Mouse (Mus musculus) skeletal muscle tissue, adult 2 months (tissue): Measurements from ENCODE around the gene Acap1.
"Not testable (repeated sequence)": the region's sequence is repeated elsewhere in the genome, so short reads cannot be mapped to it uniquely, and the experiment has no call there.

ENCODE experiments used
- DNase-seq: peaks from one replicate; pipeline ENCODE4 v3.0.0-alpha.2; 2012; ENCODE audit warnings: low read depth, low spot score

The Acap1 gene

GRCm38 (mm10) chr11:69921114-69922011 lies 26.0 kb upstream of the Acap1 start, which contains the start of gene Eif5a:
Gene Eif5a (minus strand): TSS chr11:69921958.
- DNase-seq = peak; percentile 100

- peak; percentile 57 for DNase-seq
These were observed 25.1 kb upstream of the Acap1 start for GRCm38 (mm10) chr11:69920266-69921031.

- DNase-seq = peak; percentile 86
These were observed 24.4 kb upstream of the Acap1 start for GRCm38 (mm10) chr11:69919661-69920265.

GRCm38 (mm10) chr11:69919053-69919452 lies 23.7 kb upstream of the Acap1 start:
- no peak for DNase-seq

GRCm38 (mm10) chr11:69918118-69918517 lies 22.8 kb upstream of the Acap1 start:
- DNase-seq = no peak

GRCm38 (mm10) chr11:69917379-69917948 lies 22.1 kb upstream of the Acap1 start:
- no peak for DNase-seq

GRCm38 (mm10) chr11:69916652-69917378 lies 21.5 kb upstream of the Acap1 start:
- DNase-seq = not testable (repeated sequence)

GRCm38 (mm10) chr11:69915667-69916627 lies 20.6 kb upstream of the Acap1 start:
- DNase-seq = no peak

- DNase-seq = no peak
These were observed 19.6 kb upstream of the Acap1 start for GRCm38 (mm10) chr11:69914917-69915430.

GRCm38 (mm10) chr11:69914372-69914764 lies 19.0 kb upstream of the Acap1 start:
- DNase-seq = no peak

- DNase-seq = peak; percentile 91
These were observed 18.4 kb upstream of the Acap1 start, which contains the start of gene Gps2 for GRCm38 (mm10) chr11:69913554-69914371. Gene Gps2 (plus strand): TSS chr11:69913888.

- no peak for DNase-seq
These were observed 17.6 kb upstream of the Acap1 start for GRCm38 (mm10) chr11:69912716-69913530.

GRCm38 (mm10) chr11:69911701-69912100 lies 16.4 kb upstream of the Acap1 start:
- DNase-seq = no peak

GRCm38 (mm10) chr11:69910781-69911560 lies 15.6 kb upstream of the Acap1 start:
- DNase-seq = no peak

- no peak for DNase-seq
These were observed 14.8 kb upstream of the Acap1 start for GRCm38 (mm10) chr11:69910177-69910576.

- no peak for DNase-seq
These were observed 13.8 kb upstream of the Acap1 start for GRCm38 (mm10) chr11:69909174-69909573.

- DNase-seq = no peak
These were observed 13.3 kb upstream of the Acap1 start for GRCm38 (mm10) chr11:69908645-69909044.
